Mouse (Mus musculus): ENCODE data around the gene Vdac1.

GRCm38 (mm10) chr11:52346635-52347005 lies 14.0 kb upstream of the Vdac1 start:
- TF ChIP-seq CTCF (IDR thresholded peaks at IDR 0.05; ENCODE audit: borderline replicate concordance, extremely low read depth, insufficient read depth, insufficient read length) (no peak), POLR2A (IDR thresholded peaks at IDR 0.05; ENCODE audit: borderline replicate concordance, extremely low read depth, insufficient read depth, insufficient read length, poor library complexity, severe bottlenecking) (no peak)
